Mouse (Mus musculus) heart, embryonic 13.5 days (tissue): ENCODE measurements around the gene Trio. TPM values are rescaled to one million over a fixed set of nuclear protein-coding genes. Genes with fewer than 3 reads are reported as not detected.

ENCODE experiments used
- ATAC-seq: fragments of 200-750 bp; cut with Nextera tagmentation; 2 replicates; pipeline ENCODE4 v1.8.0; 2017; ENCODE audit warnings: moderate TSS enrichment; ENCODE audit not compliant: insufficient number of reproducible peaks, low FRiP score, low TSS enrichment; ENCODE audit errors: extremely low read depth
- H3K27ac ChIP-seq: fragments of 300-500 bp; sonication (generic); replicated peaks from 2 replicates; pipeline ENCODE4 v1.5.1; 2015; ENCODE audit warnings: moderate library complexity, mild to moderate bottlenecking, inconsistent platforms
- H3K27me3 ChIP-seq: fragments of 300-500 bp; sonication (generic); replicated peaks from 2 replicates; pipeline ENCODE4 v1.6.1; 2015; ENCODE audit warnings: mild to moderate bottlenecking, inconsistent platforms
- H3K36me3 ChIP-seq: fragments of 300-500 bp; sonication (generic); 2 replicates; pipeline ENCODE4 v1.6.1; 2015; ENCODE audit warnings: mild to moderate bottlenecking, inconsistent platforms
- H3K4me1 ChIP-seq: fragments of 300-500 bp; sonication (generic); 2 replicates; pipeline ENCODE4 v1.6.1; 2015; ENCODE audit warnings: inconsistent platforms
- H3K4me2 ChIP-seq: fragments of 300-500 bp; sonication (generic); 2 replicates; pipeline ENCODE4 v1.6.1; 2015; ENCODE audit warnings: inconsistent platforms, mild to moderate bottlenecking, moderate library complexity
- H3K4me3 ChIP-seq: fragments of 300-500 bp; sonication (generic); 2 replicates; pipeline ENCODE4 v1.5.1; 2015; ENCODE audit warnings: moderate library complexity, mild to moderate bottlenecking, inconsistent platforms
- H3K9ac ChIP-seq: fragments of 300-500 bp; sonication (generic); 2 replicates; pipeline ENCODE4 v1.6.1; 2015; ENCODE audit warnings: inconsistent platforms, mild to moderate bottlenecking, moderate library complexity
- H3K9me3 ChIP-seq: fragments of 300-500 bp; sonication (generic); 2 replicates; pipeline ENCODE4 v1.6.1; 2016; ENCODE audit warnings: inconsistent platforms
- WGBS: fragments of 180-500 bp; shearing (Covaris S2); methylation state at CpG from one replicate; pipeline ENCODE4 v1.1.7; 2015; ENCODE audit warnings: mixed read lengths; 5-methylcytosine and 5-hydroxymethylcytosine counted together
- polyA plus RNA-seq: library from polyadenylated mRNA; unstranded; fragments of >200 nt; fragmentation: Nextera tagmentation; extraction: Ambion mirVana; gene quantifications from 2 replicates; pipeline ENCODE4 v1.2.1, GENCODE M21; 2015

The Trio gene
- polyA plus RNA-seq, 1 experiment from 2014 or later = 17.5 TPM

- Histone ChIP-seq H3K36me3 (no peaks in the 10 kb centered on the region), H3K9ac (no peak overlapping the region), H3K27me3 (0 out of 2 replicates have a peak, but pooled peaks cover 3% of the 10 kb centered on the region), H3K9me3 (0 out of 2 replicates have a peak, but pooled peaks cover 4% of the 10 kb centered on the region), H3K4me1 (0 out of 2 replicates have a peak, but pooled peaks cover 5% of the 10 kb centered on the region), H3K4me2 (no peak overlapping the region), H3K27ac (no peak overlapping the region), H3K4me3 (no peak overlapping the region)
- WGBS = 83% methylated on average over 3 of the region's 3 CpGs
- no peak for ATAC-seq
Observed at GRCm38 (mm10) chr15:28062016-28062415, 36.4 kb upstream of the Trio start.

- Histone ChIP-seq H3K36me3 (no peaks in the 10 kb centered on the region), H3K4me2 (no peak overlapping the region), H3K9me3 (0 out of 2 replicates have a peak, but pooled peaks cover 4% of the 10 kb centered on the region), H3K4me1 (0 out of 2 replicates have a peak, but pooled peaks cover 5% of the 10 kb centered on the region), H3K4me3 (no peak overlapping the region), H3K27me3 (0 out of 2 replicates have a peak, but pooled peaks cover 3% of the 10 kb centered on the region), H3K9ac (no peak overlapping the region), H3K27ac (no peak overlapping the region)
- ATAC-seq = no peak
- WGBS = 69% methylated on average over 5 of the region's 5 CpGs
Observed at GRCm38 (mm10) chr15:28060977-28061376, 35.3 kb upstream of the Trio start.

- H3K36me3 ChIP-seq = no peaks in the 10 kb centered on the region
- H3K4me2 ChIP-seq = no peak overlapping the region
- no peak overlapping the region for H3K9ac ChIP-seq
- no peak overlapping the region for H3K27ac ChIP-seq
- H3K9me3 ChIP-seq = 0 out of 2 replicates have a peak, but pooled peaks cover 4% of the 10 kb centered on the region
- 67% methylated on average over 6 of the region's 6 CpGs for WGBS
- 0 out of 2 replicates have a peak, but pooled peaks cover 5% of the 10 kb centered on the region for H3K4me1 ChIP-seq
- ATAC-seq = no peak
- no peak overlapping the region for H3K4me3 ChIP-seq
- H3K27me3 ChIP-seq = 0 out of 2 replicates have a peak, but pooled peaks cover 3% of the 10 kb centered on the region
Observed at GRCm38 (mm10) chr15:28060423-28060822, 34.8 kb upstream of the Trio start.

GRCm38 (mm10) chr15:28057545-28057944, 31.9 kb upstream of the Trio start:
- H3K4me1 ChIP-seq = 0 out of 2 replicates have a peak, but pooled peaks cover 5% of the 10 kb centered on the region
- no peaks in the 10 kb centered on the region for H3K9me3 ChIP-seq
- H3K9ac ChIP-seq = no peak overlapping the region
- 0 out of 2 replicates have a peak, but pooled peaks cover 3% of the 10 kb centered on the region for H3K27me3 ChIP-seq
- no peak overlapping the region for H3K4me2 ChIP-seq
- 40% methylated on average over 5 of the region's 5 CpGs for WGBS
- H3K27ac ChIP-seq = no peak overlapping the region
- H3K36me3 ChIP-seq = no peaks in the 10 kb centered on the region
- no peak overlapping the region for H3K4me3 ChIP-seq
- no peak for ATAC-seq

GRCm38 (mm10) chr15:28054731-28055130, 29.1 kb upstream of the Trio start:
- Histone ChIP-seq H3K9me3 (no peaks in the 10 kb centered on the region), H3K27me3 (no peaks in the 10 kb centered on the region), H3K27ac (no peak overlapping the region), H3K36me3 (no peaks in the 10 kb centered on the region), H3K9ac (no peak overlapping the region), H3K4me1 (peaks cover 6% of the 10 kb centered on the region), H3K4me3 (no peak overlapping the region), H3K4me2 (no peak overlapping the region)
- no peak for ATAC-seq
- WGBS = 77% methylated on average over 1 of the region's 1 CpGs

GRCm38 (mm10) chr15:28054111-28054510, 28.5 kb upstream of the Trio start:
- H3K9ac ChIP-seq = no peak overlapping the region
- no peaks in the 10 kb centered on the region for H3K36me3 ChIP-seq
- H3K27ac ChIP-seq = no peak overlapping the region
- H3K4me2 ChIP-seq = no peak overlapping the region
- 44% methylated on average over 1 of the region's 1 CpGs for WGBS
- peaks cover 6% of the 10 kb centered on the region for H3K4me1 ChIP-seq
- H3K27me3 ChIP-seq = no peaks in the 10 kb centered on the region
- H3K4me3 ChIP-seq = no peak overlapping the region
- H3K9me3 ChIP-seq = no peaks in the 10 kb centered on the region
- ATAC-seq = no peak

- Histone ChIP-seq H3K9ac (no peak overlapping the region), H3K4me1 (peaks cover 6% of the 10 kb centered on the region), H3K9me3 (no peaks in the 10 kb centered on the region), H3K27ac (no peak overlapping the region), H3K27me3 (no peaks in the 10 kb centered on the region), H3K4me2 (no peak overlapping the region), H3K4me3 (no peak overlapping the region), H3K36me3 (no peaks in the 10 kb centered on the region)
- no peak for ATAC-seq
- WGBS = 53% methylated on average over 6 of the region's 6 CpGs
Observed at GRCm38 (mm10) chr15:28053226-28053625, 27.6 kb upstream of the Trio start.

- Histone ChIP-seq H3K4me1 (peaks cover 6% of the 10 kb centered on the region), H3K9ac (no peak overlapping the region), H3K4me2 (no peak overlapping the region), H3K9me3 (no peaks in the 10 kb centered on the region), H3K27ac (no peak overlapping the region), H3K27me3 (no peaks in the 10 kb centered on the region), H3K4me3 (no peak overlapping the region), H3K36me3 (no peaks in the 10 kb centered on the region)
- ATAC-seq = no peak
- 80% methylated on average over 4 of the region's 4 CpGs for WGBS
Observed at GRCm38 (mm10) chr15:28051811-28052210, 26.2 kb upstream of the Trio start.

- no peaks in the 10 kb centered on the region for H3K36me3 ChIP-seq
- WGBS = 48% methylated on average over 18 of the region's 18 CpGs
Observed at GRCm38 (mm10) chr15:28051104-28051625, 25.5 kb upstream of the Trio start.

GRCm38 (mm10) chr15:28047711-28048110, 22.1 kb upstream of the Trio start:
- H3K4me2 ChIP-seq = no peak overlapping the region
- H3K9me3 ChIP-seq = no peaks in the 10 kb centered on the region
- WGBS = 64% methylated on average over 3 of the region's 3 CpGs
- H3K36me3 ChIP-seq = no peaks in the 10 kb centered on the region
- H3K4me1 ChIP-seq = peaks cover 10% of the 10 kb centered on the region
- no peak overlapping the region for H3K9ac ChIP-seq
- H3K27ac ChIP-seq = no peak overlapping the region
- no peak overlapping the region for H3K4me3 ChIP-seq
- H3K27me3 ChIP-seq = no peaks in the 10 kb centered on the region; the same call in 1 of the 2 replicates
- no peak for ATAC-seq

More at GRCm38 (mm10) chr15:28051104-28051625, 25.5 kb upstream of the Trio start:
- no peaks in the 10 kb centered on the region for H3K27me3 ChIP-seq
- peaks cover 6% of the 10 kb centered on the region for H3K4me1 ChIP-seq
- H3K9ac ChIP-seq = no peak overlapping the region
- no peak overlapping the region for H3K4me3 ChIP-seq
- ATAC-seq = no peak
- no peak overlapping the region for H3K27ac ChIP-seq
- peak overlapping the region; percentile 27 for H3K4me2 ChIP-seq
- no peaks in the 10 kb centered on the region for H3K9me3 ChIP-seq

- H3K9me3 ChIP-seq = no peaks in the 10 kb centered on the region
- no peak for ATAC-seq
- H3K4me1 ChIP-seq = 0 out of 2 replicates have a peak, but pooled peaks cover 4% of the 10 kb centered on the region
- no peaks in the 10 kb centered on the region for H3K36me3 ChIP-seq
- H3K27ac ChIP-seq = no peak overlapping the region
- 22% methylated on average over 9 of the region's 9 CpGs for WGBS
- no peak overlapping the region for H3K4me3 ChIP-seq
- no peak overlapping the region for H3K9ac ChIP-seq
- H3K4me2 ChIP-seq = no peak overlapping the region
- H3K27me3 ChIP-seq = peaks cover 26% of the 10 kb centered on the region
Observed at GRCm38 (mm10) chr15:28041158-28041865, 15.7 kb upstream of the Trio start.
